Mouse (Mus musculus) lung, embryonic 16.5 days (tissue): ENCODE measurements around the gene Rgs12. TPM values are rescaled to one million over a fixed set of nuclear protein-coding genes. Genes with fewer than 3 reads are reported as not detected.

ENCODE experiments used
- ATAC-seq: fragments of 200-750 bp; cut with Nextera tagmentation; 2 replicates; pipeline ENCODE4 v1.8.0; 2017; ENCODE audit warnings: low read depth, mild to moderate bottlenecking, moderate library complexity
- H3K27ac ChIP-seq: fragments of 300-500 bp; sonication (generic); 2 replicates; pipeline ENCODE4 v1.5.1; 2014; ENCODE audit warnings: mild to moderate bottlenecking, control low read depth, low read length
- H3K27me3 ChIP-seq: fragments of 300-500 bp; sonication (generic); 2 replicates; pipeline ENCODE4 v1.6.1; 2014; ENCODE audit warnings: low read depth, low read length, mixed read lengths; ENCODE audit not compliant: control insufficient read depth, insufficient read depth
- H3K36me3 ChIP-seq: fragments of 300-500 bp; sonication (generic); 2 replicates; pipeline ENCODE4 v1.6.1; 2014; ENCODE audit warnings: low read length; ENCODE audit not compliant: control insufficient read depth, insufficient read depth
- H3K4me1 ChIP-seq: fragments of 300-500 bp; sonication (generic); replicated peaks from 2 replicates; pipeline ENCODE4 v1.6.1; 2014; ENCODE audit warnings: low read length, mixed read lengths; ENCODE audit not compliant: control insufficient read depth, insufficient read depth
- H3K4me2 ChIP-seq: fragments of 300-500 bp; sonication (generic); 2 replicates; pipeline ENCODE4 v1.6.1; 2014; ENCODE audit warnings: low read depth, low read length, control low read depth
- H3K4me3 ChIP-seq: fragments of 300-500 bp; sonication (generic); 2 replicates; pipeline ENCODE4 v1.5.1; 2014; ENCODE audit warnings: mild to moderate bottlenecking, low read length, control low read depth
- H3K9ac ChIP-seq: fragments of 300-500 bp; sonication (generic); 2 replicates; pipeline ENCODE4 v1.6.1; 2014; ENCODE audit warnings: low read length, control low read depth
- H3K9me3 ChIP-seq: fragments of 300-500 bp; sonication (generic); 2 replicates; pipeline ENCODE4 v1.6.1; 2016; ENCODE audit warnings: low read length; ENCODE audit not compliant: control insufficient read depth
- WGBS: fragments of 180-500 bp; shearing (Covaris S2); extraction: QIAGEN DNeasy Blood & Tissue Kit; methylation state at CpG from one replicate; pipeline ENCODE4 v1.1.7; 2014; 5-methylcytosine and 5-hydroxymethylcytosine counted together
- polyA plus RNA-seq: library from polyadenylated mRNA; unstranded; fragments of >200 nt; fragmentation: Nextera tagmentation; extraction: Ambion mirVana; gene quantifications from 2 replicates; pipeline ENCODE4 v1.2.1, GENCODE M21; 2015

Gene Rgs12
- polyA plus RNA-seq, 1 experiment from 2014 or later = 34.7 TPM

GRCm38 (mm10) chr5:35054628-35055027 lies 105.4 kb downstream of the Rgs12 start:
- no peak overlapping the region for H3K9ac ChIP-seq
- H3K4me3 ChIP-seq = no peak overlapping the region
- H3K36me3 ChIP-seq = no peaks in the 10 kb centered on the region
- 92% methylated on average over 3 of the region's 3 CpGs for WGBS
- no peaks in the 10 kb centered on the region for H3K9me3 ChIP-seq
- no peak for ATAC-seq
- H3K4me1 ChIP-seq = peaks cover 16% of the 10 kb centered on the region
- H3K27ac ChIP-seq = no peak overlapping the region
- no peak overlapping the region for H3K4me2 ChIP-seq
- H3K27me3 ChIP-seq = peaks cover 16% of the 10 kb centered on the region

GRCm38 (mm10) chr5:35055076-35055475 lies 105.8 kb downstream of the Rgs12 start:
- Histone ChIP-seq H3K27me3 (peaks cover 16% of the 10 kb centered on the region), H3K27ac (no peak overlapping the region), H3K9ac (no peak overlapping the region), H3K9me3 (no peaks in the 10 kb centered on the region), H3K4me2 (no peak overlapping the region), H3K4me1 (peaks cover 16% of the 10 kb centered on the region), H3K4me3 (no peak overlapping the region), H3K36me3 (no peaks in the 10 kb centered on the region)
- peak; percentile 55 for ATAC-seq
- 45% methylated on average over 12 of the region's 12 CpGs for WGBS

GRCm38 (mm10) chr5:35056604-35057432 lies 107.6 kb downstream of the Rgs12 start, which contains the start of gene Dok7:
TSS of gene Dok7 (plus strand) at chr5:35056766.
- WGBS = under 1% methylated on average over 57 of the region's 74 CpGs
- peaks cover 16% of the 10 kb centered on the region for H3K27me3 ChIP-seq
- H3K9ac ChIP-seq = peak within 1 kb of the TSS; percentile 70
- H3K9me3 ChIP-seq = no peaks in the 10 kb centered on the region
- peak within 1 kb of the TSS; percentile 97 for H3K4me2 ChIP-seq
- no peaks in the 10 kb centered on the region for H3K36me3 ChIP-seq
- H3K4me1 ChIP-seq = peaks cover 16% of the 10 kb centered on the region
- ATAC-seq = peak; percentile 88
- peak within 1 kb of the TSS; percentile 14; the same call in 1 of the 2 replicates for H3K27ac ChIP-seq
- peak within 1 kb of the TSS; percentile 52 for H3K4me3 ChIP-seq

GRCm38 (mm10) chr5:35057582-35057981 lies 108.3 kb downstream of the Rgs12 start:
- Histone ChIP-seq H3K27ac (no peak overlapping the region), H3K9me3 (no peaks in the 10 kb centered on the region), H3K27me3 (peaks cover 16% of the 10 kb centered on the region), H3K9ac (peak overlapping the region; percentile 70; the same call in 1 of the 2 replicates), H3K4me1 (peaks cover 16% of the 10 kb centered on the region), H3K4me3 (peak overlapping the region; percentile 52), H3K4me2 (peak overlapping the region; percentile 97), H3K36me3 (no peaks in the 10 kb centered on the region)
- WGBS = 19% methylated on average over 4 of the region's 4 CpGs
- no peak for ATAC-seq

- no peak for ATAC-seq
- Histone ChIP-seq H3K36me3 (no peaks in the 10 kb centered on the region), H3K4me2 (no peak overlapping the region), H3K4me3 (no peak overlapping the region), H3K4me1 (peaks cover 16% of the 10 kb centered on the region), H3K27me3 (peaks cover 16% of the 10 kb centered on the region), H3K9me3 (no peaks in the 10 kb centered on the region), H3K27ac (no peak overlapping the region), H3K9ac (no peak overlapping the region)
- 42% methylated on average over 1 of the region's 1 CpGs for WGBS
Observed at GRCm38 (mm10) chr5:35058216-35058615, 109.0 kb downstream of the Rgs12 start.

- no peak overlapping the region for H3K4me3 ChIP-seq
- no peaks in the 10 kb centered on the region for H3K36me3 ChIP-seq
- WGBS = 54% methylated on average over 3 of the region's 3 CpGs
- no peaks in the 10 kb centered on the region for H3K9me3 ChIP-seq
- peaks cover 16% of the 10 kb centered on the region for H3K27me3 ChIP-seq
- H3K9ac ChIP-seq = no peak overlapping the region
- peaks cover 13% of the 10 kb centered on the region for H3K4me1 ChIP-seq
- no peak overlapping the region for H3K27ac ChIP-seq
- no peak for ATAC-seq
- no peak overlapping the region for H3K4me2 ChIP-seq
Observed at GRCm38 (mm10) chr5:35060098-35060497, 110.9 kb downstream of the Rgs12 start.

GRCm38 (mm10) chr5:35069841-35070240 lies 120.6 kb downstream of the Rgs12 start:
- Histone ChIP-seq H3K4me1 (no peaks in the 10 kb centered on the region), H3K36me3 (no peaks in the 10 kb centered on the region), H3K4me2 (no peak overlapping the region), H3K9me3 (no peaks in the 10 kb centered on the region), H3K4me3 (no peak overlapping the region), H3K27me3 (no peaks in the 10 kb centered on the region), H3K9ac (no peak overlapping the region), H3K27ac (no peak overlapping the region)
- WGBS = 86% methylated on average over 2 of the region's 2 CpGs
- ATAC-seq = no peak

- no peaks in the 10 kb centered on the region for H3K36me3 ChIP-seq
- H3K27me3 ChIP-seq = no peaks in the 10 kb centered on the region
- no peaks in the 10 kb centered on the region for H3K4me1 ChIP-seq
- no peak overlapping the region for H3K4me2 ChIP-seq
- H3K27ac ChIP-seq = no peak overlapping the region
- no peak for ATAC-seq
- WGBS = 84% methylated on average over 8 of the region's 8 CpGs
- no peaks in the 10 kb centered on the region for H3K9me3 ChIP-seq
- H3K4me3 ChIP-seq = no peak overlapping the region
- no peak overlapping the region for H3K9ac ChIP-seq
Observed at GRCm38 (mm10) chr5:35070314-35070713, 121.1 kb downstream of the Rgs12 start.

GRCm38 (mm10) chr5:35070953-35071352 lies 121.7 kb downstream of the Rgs12 start:
- no peaks in the 10 kb centered on the region for H3K36me3 ChIP-seq
- no peak overlapping the region for H3K27ac ChIP-seq
- no peaks in the 10 kb centered on the region for H3K9me3 ChIP-seq
- H3K4me3 ChIP-seq = no peak overlapping the region
- no peaks in the 10 kb centered on the region for H3K4me1 ChIP-seq
- no peak overlapping the region for H3K9ac ChIP-seq
- WGBS = 50% methylated on average over 7 of the region's 7 CpGs
- no peak for ATAC-seq
- no peak overlapping the region for H3K4me2 ChIP-seq
- no peaks in the 10 kb centered on the region for H3K27me3 ChIP-seq
